ENCODE assay signal across 18 mouse cellular contexts in genomic region chr17:80166346-80166745, GRCm38 (mm10). TPM values are rescaled to one million over a fixed set of nuclear protein-coding genes. Genes with fewer than 3 reads are reported as not detected.
DNase-seq lines count a peak whose midpoint lies in the region; ATAC-seq and TF ChIP-seq lines count a peak whose summit lies in the region.
"Had no signal": no experiment of that assay in that cellular context is flagged by ENCODE, and none has a peak within 500 bp of the region (broad histone marks: within the 10 kb centered on the region; RNA-seq: fewer than 3 reads in every experiment).

No protein-coding gene starts in this region.

- H3K4me2 ChIP-seq in limb, embryonic 15.5 days: no peak overlapping the region
- no peak overlapping the region for H3K4me2 ChIP-seq in intestine, postnatal 0 days (replicated peaks; ENCODE audit: low read depth)
- H3K4me2 ChIP-seq: hindbrain, embryonic 14.5 days; liver, embryonic 12.5 days; lung, embryonic 15.5 days had no signal

- no peak overlapping the region for H3K4me3 ChIP-seq in gastrocnemius, adult 2 months
- no peak overlapping the region for H3K4me3 ChIP-seq in limb, embryonic 15.5 days
- H3K4me3 ChIP-seq in limb, embryonic 10.5 days: no peak overlapping the region
- H3K4me3 ChIP-seq in intestine, postnatal 0 days (ENCODE audit: low read depth, low read length): no peak overlapping the region
- H3K4me3 ChIP-seq: embryonic facial prominence, embryonic 10.5 days; erythroblast, embryonic 14.5 days; liver, embryonic 12.5 days; lung, embryonic 15.5 days had no signal

- no peaks in the 10 kb centered on the region for H3K36me3 ChIP-seq in limb, embryonic 15.5 days
- H3K36me3 ChIP-seq in limb, embryonic 10.5 days: no peaks in the 10 kb centered on the region
- H3K36me3 ChIP-seq in intestine, postnatal 0 days (ENCODE audit: control insufficient read depth, insufficient read depth): peaks cover 6% of the 10 kb centered on the region; the same call in 1 of the 2 replicates
- H3K36me3 ChIP-seq: embryonic facial prominence, embryonic 10.5 days; liver, embryonic 12.5 days; lung, embryonic 15.5 days had no signal

- ATAC-seq in limb, embryonic 15.5 days (ENCODE audit: insufficient number of reproducible peaks, low FRiP score, low TSS enrichment, low read depth): no peak
- ATAC-seq in intestine, postnatal 0 days: no peak
- ATAC-seq: liver, embryonic 12.5 days had no signal

- WGBS in limb, embryonic 15.5 days: 69% methylated on average over 6 of the region's 6 CpGs
- 92% methylated on average over 6 of the region's 6 CpGs for WGBS in limb, embryonic 10.5 days
- WGBS in intestine, postnatal 0 days: 82% methylated on average over 6 of the region's 6 CpGs

- H3K27me3 ChIP-seq in limb, embryonic 15.5 days: no peaks in the 10 kb centered on the region
- no peaks in the 10 kb centered on the region for H3K27me3 ChIP-seq in limb, embryonic 10.5 days (ENCODE audit: low read depth, poor library complexity, severe bottlenecking)
- H3K27me3 ChIP-seq in intestine, postnatal 0 days (replicated peaks; ENCODE audit: control insufficient read depth, insufficient read depth, low read length): no peaks in the 10 kb centered on the region
- H3K27me3 ChIP-seq: lung, embryonic 15.5 days had no signal

- intact Hi-C loops in gastrocnemius, adult 2 months (cut with DNase I): loop anchor here (5.0 kb wide), 1 partner anchor 104 kb away; the partner anchor contains the start of gene Hnrnpll
- intact Hi-C loops in gastrocnemius, postnatal 14 days (cut with DNase I; ENCODE audit: low total_unique reads): no loop called here

- H3K4me1 ChIP-seq in limb, embryonic 15.5 days: peaks cover 25% of the 10 kb centered on the region
- H3K4me1 ChIP-seq in limb, embryonic 10.5 days: peaks cover 23% of the 10 kb centered on the region
- no peaks in the 10 kb centered on the region for H3K4me1 ChIP-seq in intestine, postnatal 0 days (replicated peaks; ENCODE audit: control insufficient read depth, insufficient read depth, low read length)
- H3K4me1 ChIP-seq: liver, embryonic 12.5 days had no signal

- H3K9ac ChIP-seq in limb, embryonic 15.5 days: no peak overlapping the region
- no peak overlapping the region for H3K9ac ChIP-seq in intestine, postnatal 0 days (ENCODE audit: low read depth, low read length)
- H3K9ac ChIP-seq: hindbrain, embryonic 14.5 days; liver, embryonic 12.5 days; lung, embryonic 15.5 days had no signal

- TF ChIP-seq CTCF in gastrocnemius, adult 2 months (IDR thresholded peaks at IDR 0.05): no peak
- no peak for TF ChIP-seq CTCF in intestine, postnatal 0 days (IDR thresholded peaks at IDR 0.05; ENCODE audit: low read depth)

- H3K27ac ChIP-seq in gastrocnemius, adult 2 months: peak overlapping the region; percentile 68
- H3K27ac ChIP-seq in limb, embryonic 15.5 days: peak overlapping the region; percentile 75
- H3K27ac ChIP-seq in limb, embryonic 10.5 days: no peak overlapping the region
- no peak overlapping the region for H3K27ac ChIP-seq in intestine, postnatal 0 days (ENCODE audit: low read depth, low read length)
- H3K27ac ChIP-seq: embryonic facial prominence, embryonic 10.5 days; hindbrain, embryonic 14.5 days; liver, embryonic 12.5 days had no signal

- H3K9me3 ChIP-seq in limb, embryonic 15.5 days: no peaks in the 10 kb centered on the region
- no peaks in the 10 kb centered on the region for H3K9me3 ChIP-seq in limb, embryonic 10.5 days (replicated peaks)
- no peaks in the 10 kb centered on the region for H3K9me3 ChIP-seq in intestine, postnatal 0 days (ENCODE audit: control insufficient read depth)
- H3K9me3 ChIP-seq: embryonic facial prominence, embryonic 10.5 days; liver, embryonic 12.5 days; lung, embryonic 15.5 days had no signal

- peak; percentile 42 for DNase-seq in cerebellum, adult 9-10 months
- no peak for DNase-seq in cerebellum, adult 11 months
- DNase-seq in gastrocnemius, adult 2 months: no peak
- DNase-seq in gastrocnemius, postnatal 14 days: no peak
- no peak for DNase-seq in limb, embryonic 10.5 days (ENCODE audit: low spot score)
- peak; percentile 28 to 76 for DNase-seq in layer of hippocampus, postnatal 14 days (ENCODE audit: low spot score in 2 of 2)
- DNase-seq: kidney, adult 18-20 months had no signal

RNA-seq across cellular contexts. Expression of gene Galm, which starts 39.1 kb away (rescaled TPM):
- 1 to 10 TPM; 2.3 to 2.6 TPM for total RNA-seq in gastrocnemius, adult 2 months (2021)
- 1 to 10 TPM; 1.7 to 2.4 TPM for total RNA-seq in gastrocnemius, postnatal 14 days (2021)
- polyA plus RNA-seq in limb, embryonic 15.5 days (2015; fragmentation: Nextera tagmentation; extraction: Ambion mirVana): 12.9 and 14.1 TPM in 2 replicates
- 11.5 and 12.8 TPM in 2 replicates for polyA plus RNA-seq in limb, embryonic 10.5 days (2016; fragmentation: Nextera tagmentation; extraction: Ambion mirVana)
- total RNA-seq in layer of hippocampus, postnatal 14 days (2021): 1 to 10 TPM; 4.0 to 5.0 TPM
- polyA plus RNA-seq in intestine, postnatal 0 days (2015; fragmentation: Nextera tagmentation; extraction: Ambion mirVana): 73.5 and 86.6 TPM in 2 replicates
- polyA plus RNA-seq: erythroblast, embryonic 14.5 days had no signal

RNA-seq across cellular contexts. Expression of gene Srsf7, which starts 40.8 kb away (rescaled TPM):
- 10 to 100 TPM; 29.3 to 32.9 TPM for total RNA-seq in gastrocnemius, adult 2 months (2021)
- 10 to 100 TPM; 25.3 to 34.0 TPM for total RNA-seq in gastrocnemius, postnatal 14 days (2021)
- polyA plus RNA-seq in limb, embryonic 15.5 days (2015; fragmentation: Nextera tagmentation; extraction: Ambion mirVana): 496 and 517 TPM in 2 replicates
- 882 and 949 TPM in 2 replicates for polyA plus RNA-seq in limb, embryonic 10.5 days (2016; fragmentation: Nextera tagmentation; extraction: Ambion mirVana)
- total RNA-seq in layer of hippocampus, postnatal 14 days (2021): 100 to 1,000 TPM; 109 to 120 TPM
- polyA plus RNA-seq in intestine, postnatal 0 days (2015; fragmentation: Nextera tagmentation; extraction: Ambion mirVana): 169 and 174 TPM in 2 replicates

RNA-seq across cellular contexts. Expression of gene Ttc39d, which starts 40.9 kb away (rescaled TPM):
- total RNA-seq in gastrocnemius, adult 2 months (2021): not detected
- under 1 TPM in 1 of 2 experiments, not detected in 1; 0.16 TPM for total RNA-seq in gastrocnemius, postnatal 14 days (2021)
- polyA plus RNA-seq in limb, embryonic 15.5 days (2015; fragmentation: Nextera tagmentation; extraction: Ambion mirVana): 0.05 TPM in 1 of 2 replicates, not detected in the other
- 0.09 and 0.24 TPM in 2 replicates for polyA plus RNA-seq in limb, embryonic 10.5 days (2016; fragmentation: Nextera tagmentation; extraction: Ambion mirVana)
- under 1 TPM; 0.19 to 0.41 TPM for total RNA-seq in layer of hippocampus, postnatal 14 days (2021)
- polyA plus RNA-seq in intestine, postnatal 0 days (2015; fragmentation: Nextera tagmentation; extraction: Ambion mirVana): 0.07 TPM in 1 of 2 replicates, not detected in the other
- total RNA-seq: adrenal gland, postnatal 14 days; gastrocnemius, postnatal 25 days; megakaryocyte-erythroid progenitor cell, adult 5-6 weeks had no signal
- polyA plus RNA-seq: erythroblast, embryonic 14.5 days; liver, embryonic 12.5 days; neural tube, embryonic 11.5 days had no signal

RNA-seq across cellular contexts. Expression of gene Gemin6, which starts 57.9 kb away (rescaled TPM):
- 1 to 10 TPM; 6.0 to 7.4 TPM for total RNA-seq in gastrocnemius, adult 2 months (2021)
- 1 to 10 TPM; 5.3 to 5.5 TPM for total RNA-seq in gastrocnemius, postnatal 14 days (2021)
- 29.5 and 32.6 TPM in 2 replicates for polyA plus RNA-seq in limb, embryonic 15.5 days (2015; fragmentation: Nextera tagmentation; extraction: Ambion mirVana)
- 52.2 and 56.9 TPM in 2 replicates for polyA plus RNA-seq in limb, embryonic 10.5 days (2016; fragmentation: Nextera tagmentation; extraction: Ambion mirVana)
- 1 to 10 TPM; 3.9 to 4.7 TPM for total RNA-seq in layer of hippocampus, postnatal 14 days (2021)
- polyA plus RNA-seq in intestine, postnatal 0 days (2015; fragmentation: Nextera tagmentation; extraction: Ambion mirVana): 15.0 and 15.9 TPM in 2 replicates
- polyA plus RNA-seq: erythroblast, embryonic 14.5 days had no signal

Comparison
In these comparisons a context has a peak if more than half of its experiments do, and no peak if none do; other contexts are left out.
1. DNase-seq: peak in cerebellum, adult 9-10 months (single experiment) and layer of hippocampus, postnatal 14 days (2 of 2); none in cerebellum, adult 11 months (single experiment), gastrocnemius, adult 2 months (single experiment), gastrocnemius, postnatal 14 days (single experiment) and limb, embryonic 10.5 days (single experiment).
2. H3K27ac ChIP-seq: peak in gastrocnemius, adult 2 months (single experiment) and limb, embryonic 15.5 days (single experiment); none in limb, embryonic 10.5 days (single experiment) and intestine, postnatal 0 days (single experiment).